Mouse (Mus musculus) bone marrow macrophage, adult 2 months (primary cell): ENCODE data around the gene A530016L24Rik.

Experiments
- CTCF ChIP-seq: IDR thresholded peaks from 2 replicates; pipeline ENCODE4 v1.5.1; 2012; ENCODE audit warnings: low read depth, mild to moderate bottlenecking, low read length, moderate library complexity
- POLR2A ChIP-seq: IDR thresholded peaks from 2 replicates; pipeline ENCODE4 v1.6.1; 2012; ENCODE audit warnings: mild to moderate bottlenecking, low read depth, low read length, borderline replicate concordance

GRCm38 (mm10) chr12:112542920-112543300 lies 53.7 kb downstream of the A530016L24Rik start:
- TF ChIP-seq CTCF (peak; percentile 96), POLR2A (no peak)
